Comparison of ENCODE assay signal across 24 mouse cellular contexts in genomic region chr12:85761471-85761870, GRCm38 (mm10). TPM values are rescaled to one million over a fixed set of nuclear protein-coding genes. Genes with fewer than 3 reads are reported as not detected.
A peak's percentile ranks its signal among the peaks of the same experiment; 100 is the strongest.
DNase-seq lines count a peak whose midpoint lies in the region; ATAC-seq and TF ChIP-seq lines count a peak whose summit lies in the region.
"Had no signal": no experiment of that assay in that cellular context is flagged by ENCODE, and none has a peak within 500 bp of the region (broad histone marks: within the 10 kb centered on the region; RNA-seq: fewer than 3 reads in every experiment).

No protein-coding gene starts in this region.

- H3K27me3 ChIP-seq in kidney, adult 2 months (replicated peaks; ENCODE audit: control insufficient read depth, insufficient read depth, low read length) = no peaks in the 10 kb centered on the region
- H3K27me3 ChIP-seq in kidney, embryonic 14.5 days (ENCODE audit: control insufficient read depth, insufficient read depth, low read length) = no peaks in the 10 kb centered on the region
- H3K27me3 ChIP-seq: embryonic facial prominence, embryonic 15.5 days; limb, embryonic 12.5 days; liver, embryonic 12.5 days; stomach, embryonic 15.5 days had no signal

- TF ChIP-seq POLR2A in kidney, adult 2 months (IDR thresholded peaks at IDR 0.05; ENCODE audit: low read depth, low read length) = no peak

- WGBS in kidney, adult 2 months = 52% methylated on average over 4 of the region's 4 CpGs
- WGBS in kidney, embryonic 14.5 days = 87% methylated on average over 4 of the region's 4 CpGs

- H3K4me3 ChIP-seq in kidney, adult 2 months (ENCODE audit: insufficient read depth, low read depth, low read length) = no peak overlapping the region
- H3K4me3 ChIP-seq in kidney, embryonic 14.5 days (ENCODE audit: low read length) = no peak overlapping the region
- H3K4me3 ChIP-seq: embryonic facial prominence, embryonic 15.5 days; gastrocnemius, adult 2 months; layer of hippocampus, adult 2 months; limb, embryonic 12.5 days; liver, embryonic 12.5 days; stomach, embryonic 15.5 days had no signal

- no peak for TF ChIP-seq CTCF in kidney, adult 2 months (conservative IDR thresholded peaks at IDR 0.05; ENCODE audit: insufficient read depth, insufficient read length, low read depth, low read length)

- no peaks in the 10 kb centered on the region for H3K36me3 ChIP-seq in kidney, adult 2 months (ENCODE audit: control insufficient read depth, insufficient read depth, low read length)
- H3K36me3 ChIP-seq in kidney, embryonic 14.5 days (ENCODE audit: control insufficient read depth, insufficient read depth, low read length) = no peaks in the 10 kb centered on the region
- H3K36me3 ChIP-seq: embryonic facial prominence, embryonic 15.5 days; limb, embryonic 12.5 days; liver, embryonic 12.5 days; stomach, embryonic 15.5 days had no signal

- peak; percentile 55 to 59 for DNase-seq in cerebellum, postnatal 10 days
- DNase-seq in cerebellum, adult 18-20 months = no peak
- DNase-seq in kidney, adult 2 months = peak; percentile 35
- peak; percentile 58 for DNase-seq in lung, postnatal 36 days
- no peak for DNase-seq in lung, postnatal 10 days
- peak; percentile 41 for DNase-seq in testis, postnatal 14 days (ENCODE audit: low spot score)
- no peak for DNase-seq in urinary bladder, postnatal 10 days (ENCODE audit: low spot score)
- DNase-seq: adrenal gland, postnatal 10 days; cerebellum, adult 2 months; gastrocnemius, adult 2 months; kidney, postnatal 14 days; lung, embryonic 14.5 days; right cerebral cortex, adult 18-20 months had no signal

- H3K4me1 ChIP-seq in kidney, adult 2 months (ENCODE audit: control insufficient read depth, insufficient read depth, low read length) = peaks cover 15% of the 10 kb centered on the region; the same call in 1 of the 2 replicates
- no peaks in the 10 kb centered on the region for H3K4me1 ChIP-seq in kidney, embryonic 14.5 days (ENCODE audit: control insufficient read depth, insufficient read depth, low read length)
- H3K4me1 ChIP-seq: embryonic facial prominence, embryonic 15.5 days; limb, embryonic 12.5 days; liver, embryonic 12.5 days; stomach, embryonic 15.5 days had no signal

- no peaks in the 10 kb centered on the region for H3K9me3 ChIP-seq in kidney, embryonic 14.5 days (ENCODE audit: control insufficient read depth, low read length)
- H3K9me3 ChIP-seq: embryonic facial prominence, embryonic 15.5 days; limb, embryonic 12.5 days; liver, embryonic 12.5 days; stomach, embryonic 15.5 days had no signal

- ATAC-seq in kidney, embryonic 14.5 days (ENCODE audit: low FRiP score, low TSS enrichment) = no peak
- ATAC-seq: activated CD4-positive, CD25-positive, alpha-beta regulatory T cell, adult 4 months; forebrain, embryonic 14.5 days; hindbrain, embryonic 16.5 days; intestine, postnatal 0 days; liver, embryonic 12.5 days had no signal

- no peak overlapping the region for H3K9ac ChIP-seq in kidney, embryonic 14.5 days (ENCODE audit: low read depth, low read length)
- H3K9ac ChIP-seq: embryonic facial prominence, embryonic 15.5 days; limb, embryonic 12.5 days; liver, embryonic 12.5 days; lung, embryonic 14.5 days; stomach, embryonic 15.5 days had no signal

- no peak overlapping the region for H3K27ac ChIP-seq in kidney, adult 2 months (ENCODE audit: insufficient read depth, low read depth, low read length)
- H3K27ac ChIP-seq in kidney, embryonic 14.5 days (ENCODE audit: low read depth, low read length) = no peak overlapping the region
- H3K27ac ChIP-seq: embryonic facial prominence, embryonic 15.5 days; gastrocnemius, adult 2 months; layer of hippocampus, adult 2 months; limb, embryonic 12.5 days; liver, embryonic 12.5 days; stomach, embryonic 15.5 days had no signal

- no peak overlapping the region for H3K4me2 ChIP-seq in kidney, embryonic 14.5 days (replicated peaks; ENCODE audit: low read depth, low read length)
- H3K4me2 ChIP-seq: embryonic facial prominence, embryonic 15.5 days; limb, embryonic 12.5 days; liver, embryonic 12.5 days; lung, embryonic 14.5 days; midbrain, embryonic 11.5 days; stomach, embryonic 15.5 days had no signal

RNA-seq across cellular contexts. Expression of gene Flvcr2, which starts 15.1 kb away (rescaled TPM):
- 23.1 and 35.1 TPM in 2 replicates for polyA plus RNA-seq in kidney, adult 2 months (2012; rRNA removed)
- 0.94 and 2.2 TPM in 2 replicates for polyA plus RNA-seq in kidney, embryonic 14.5 days (2014; fragmentation: Nextera tagmentation; extraction: Ambion mirVana)

Comparison
In these comparisons a context has a peak if more than half of its experiments do, and no peak if none do; other contexts are left out.
1. DNase-seq: peak in cerebellum, postnatal 10 days (2 of 2), kidney, adult 2 months (single experiment), lung, postnatal 36 days (single experiment) and testis, postnatal 14 days (single experiment); none in cerebellum, adult 18-20 months (0 of 2), lung, postnatal 10 days (single experiment) and urinary bladder, postnatal 10 days (single experiment).